Mouse (Mus musculus): ENCODE results near the gene Ccnh. TPM values are rescaled to one million over a fixed set of nuclear protein-coding genes. Genes with fewer than 3 reads are reported as not detected.
A peak's percentile ranks its signal among the peaks of the same experiment; 100 is the strongest.

Gene Ccnh
- total and polyA plus RNA-seq, 3 experiments, result 39.3 to 109 (median 85.4) TPM

- H3K9me3 ChIP-seq (replicated peaks; ENCODE audit: low read length), result no peaks in the 10 kb centered on the region
- H3K27ac ChIP-seq (ENCODE audit: insufficient read depth, low read depth), result no peak overlapping the region
- no peak overlapping the region for H3K9ac ChIP-seq (ENCODE audit: insufficient read depth, low read depth)
- dilution Hi-C loops (cut with MboI; ENCODE audit: extremely low pct_ligation_motif_present, extremely low pct_unique_long_range_greater_than_20kb, low sequenced_read_pairs) (no loop called here), in situ Hi-C loops (cut with MboI; ENCODE audit: low pct_ligation_motif_present, low pct_unique_long_range_greater_than_20kb, low sequenced_read_pairs) (loop anchor here (25.0 kb wide), 1 partner anchor 223 kb away; no protein-coding TSS in a partner anchor)
- no peaks in the 10 kb centered on the region for H3K27me3 ChIP-seq (replicated peaks)
- H3K4me1 ChIP-seq (ENCODE audit: control insufficient read depth in 1 of 2, insufficient read depth in 2 of 2), result no peaks in the 10 kb centered on the region
- no peaks in the 10 kb centered on the region for H3K79me2 ChIP-seq (replicated peaks; ENCODE audit: control insufficient read depth, extremely low read depth, insufficient read depth, poor library complexity, severe bottlenecking)
- no peak for TF ChIP-seq SIN3A (IDR thresholded peaks at IDR 0.05; ENCODE audit: low read length)
- no peak for TF ChIP-seq PAX5 (IDR thresholded peaks at IDR 0.05; ENCODE audit: low read length)
- no peak for DNase-seq (ENCODE audit: extremely low read depth)
- no peak overlapping the region for H3K4me3 ChIP-seq (replicated peaks in 1 of 3; ENCODE audit: low read depth in 2 of 3, low read length in 2 of 3, poor library complexity in 1 of 3)
- H3K36me3 ChIP-seq (replicated peaks in 1 of 2; ENCODE audit: control insufficient read depth in 1 of 2, insufficient read depth in 1 of 2, low read length in 1 of 2), result no peaks in the 10 kb centered on the region
- no peak overlapping the region for H3K4me2 ChIP-seq (ENCODE audit: insufficient read depth, low read depth, poor library complexity, severe bottlenecking)
These were observed 29.2 kb upstream of the Ccnh start for GRCm38 (mm10) chr13:85159971-85160370.

- H3K27ac ChIP-seq (ENCODE audit: insufficient read depth, low read depth), result no peak overlapping the region
- TF ChIP-seq ZNF384 (IDR thresholded peaks at IDR 0.05; ENCODE audit: low read depth, low read length) (peak; percentile 89), EP300 (IDR thresholded peaks at IDR 0.05; ENCODE audit: low read length) (no peak), CTCF (conservative IDR thresholded peaks at IDR 0.05 in 1 of 2, IDR thresholded peaks at IDR 0.05 in 1 of 2; ENCODE audit: low read depth in 2 of 2, low read length in 2 of 2) (peak in 1 of 2 experiments; percentile 66; a peak in 2 of 4 replicates), TBP (conservative IDR thresholded peaks at IDR 0.05; ENCODE audit: low read depth, low read length) (no peak), MAZ (IDR thresholded peaks at IDR 0.05; ENCODE audit: low read depth, low read length) (no peak), E2F4 (IDR thresholded peaks at IDR 0.05; ENCODE audit: insufficient replicate concordance, low read depth, low read length) (no peak), CHD2 (IDR thresholded peaks at IDR 0.05; ENCODE audit: low read length) (no peak), ETS1 (conservative IDR thresholded peaks at IDR 0.05; ENCODE audit: low read depth, low read length) (no peak), UBTF (IDR thresholded peaks at IDR 0.05; ENCODE audit: low read depth, low read length) (no peak), MAX (IDR thresholded peaks at IDR 0.05; ENCODE audit: low read length) (no peak), ZC3H11A (IDR thresholded peaks at IDR 0.05; ENCODE audit: low read depth, low read length) (no peak), POLR2AphosphoS2 (IDR thresholded peaks at IDR 0.05; ENCODE audit: low read depth, low read length) (no peak), SMC3 (IDR thresholded peaks at IDR 0.05; ENCODE audit: low read depth, low read length) (peak; percentile 65), RAD21 (IDR thresholded peaks at IDR 0.05; ENCODE audit: low read depth, low read length) (peak; percentile 62), CHD1 (IDR thresholded peaks at IDR 0.05; ENCODE audit: low read depth, low read length) (no peak), TCF12 (IDR thresholded peaks at IDR 0.05; ENCODE audit: low read depth, low read length) (no peak), JUN (IDR thresholded peaks at IDR 0.05; ENCODE audit: insufficient read depth, low read depth, low read length) (no peak), ELF1 (IDR thresholded peaks at IDR 0.05; ENCODE audit: low read depth, low read length) (no peak), MAFK (IDR thresholded peaks at IDR 0.05; ENCODE audit: insufficient replicate concordance, low read length) (no peak), USF2 (conservative IDR thresholded peaks at IDR 0.05; ENCODE audit: low read depth, low read length) (no peak), PAX5 (IDR thresholded peaks at IDR 0.05; ENCODE audit: low read length) (no peak), MEF2A (IDR thresholded peaks at IDR 0.05; ENCODE audit: borderline replicate concordance, low read depth, low read length) (no peak), HCFC1 (IDR thresholded peaks at IDR 0.05; ENCODE audit: low read depth, low read length) (no peak), IRF4 (IDR thresholded peaks at IDR 0.05; ENCODE audit: low read depth, low read length) (no peak), RCOR1 (conservative IDR thresholded peaks at IDR 0.05; ENCODE audit: low read depth, low read length) (no peak)
- H3K4me2 ChIP-seq (ENCODE audit: insufficient read depth, low read depth, poor library complexity, severe bottlenecking), result no peak overlapping the region
- no peaks in the 10 kb centered on the region for H3K27me3 ChIP-seq (replicated peaks)
- H3K9ac ChIP-seq (ENCODE audit: insufficient read depth, low read depth), result no peak overlapping the region
- no peaks in the 10 kb centered on the region for H3K4me1 ChIP-seq (ENCODE audit: control insufficient read depth in 1 of 2, insufficient read depth in 2 of 2)
- H3K9me3 ChIP-seq (replicated peaks; ENCODE audit: low read length), result no peaks in the 10 kb centered on the region
- peak; percentile 19 for DNase-seq (ENCODE audit: extremely low read depth)
- no peaks in the 10 kb centered on the region for H3K36me3 ChIP-seq (replicated peaks in 1 of 2; ENCODE audit: control insufficient read depth in 1 of 2, insufficient read depth in 1 of 2, low read length in 1 of 2)
- H3K79me2 ChIP-seq (replicated peaks; ENCODE audit: control insufficient read depth, extremely low read depth, insufficient read depth, poor library complexity, severe bottlenecking), result no peaks in the 10 kb centered on the region
- in situ Hi-C loops (cut with MboI; ENCODE audit: low pct_ligation_motif_present, low pct_unique_long_range_greater_than_20kb, low sequenced_read_pairs) (loop anchor here (25.0 kb wide), 1 partner anchor 227 kb away; no protein-coding TSS in a partner anchor), dilution Hi-C loops (cut with MboI; ENCODE audit: extremely low pct_ligation_motif_present, extremely low pct_unique_long_range_greater_than_20kb, low sequenced_read_pairs) (no loop called here)
- H3K4me3 ChIP-seq (replicated peaks in 1 of 3; ENCODE audit: low read depth in 2 of 3, low read length in 2 of 3, poor library complexity in 1 of 3), result no peak overlapping the region
These were observed 24.6 kb upstream of the Ccnh start for GRCm38 (mm10) chr13:85164512-85165124.
